Mouse (Mus musculus) fat pad, adult 2 months (tissue): ENCODE data around the gene Itgb1.

ENCODE experiments used
- DNase-seq: peaks from one replicate; pipeline ENCODE4 v3.0.0-alpha.2; 2011; ENCODE audit warnings: low read depth, low spot score; ENCODE audit errors: extremely low read depth

The Itgb1 gene

DNA sequence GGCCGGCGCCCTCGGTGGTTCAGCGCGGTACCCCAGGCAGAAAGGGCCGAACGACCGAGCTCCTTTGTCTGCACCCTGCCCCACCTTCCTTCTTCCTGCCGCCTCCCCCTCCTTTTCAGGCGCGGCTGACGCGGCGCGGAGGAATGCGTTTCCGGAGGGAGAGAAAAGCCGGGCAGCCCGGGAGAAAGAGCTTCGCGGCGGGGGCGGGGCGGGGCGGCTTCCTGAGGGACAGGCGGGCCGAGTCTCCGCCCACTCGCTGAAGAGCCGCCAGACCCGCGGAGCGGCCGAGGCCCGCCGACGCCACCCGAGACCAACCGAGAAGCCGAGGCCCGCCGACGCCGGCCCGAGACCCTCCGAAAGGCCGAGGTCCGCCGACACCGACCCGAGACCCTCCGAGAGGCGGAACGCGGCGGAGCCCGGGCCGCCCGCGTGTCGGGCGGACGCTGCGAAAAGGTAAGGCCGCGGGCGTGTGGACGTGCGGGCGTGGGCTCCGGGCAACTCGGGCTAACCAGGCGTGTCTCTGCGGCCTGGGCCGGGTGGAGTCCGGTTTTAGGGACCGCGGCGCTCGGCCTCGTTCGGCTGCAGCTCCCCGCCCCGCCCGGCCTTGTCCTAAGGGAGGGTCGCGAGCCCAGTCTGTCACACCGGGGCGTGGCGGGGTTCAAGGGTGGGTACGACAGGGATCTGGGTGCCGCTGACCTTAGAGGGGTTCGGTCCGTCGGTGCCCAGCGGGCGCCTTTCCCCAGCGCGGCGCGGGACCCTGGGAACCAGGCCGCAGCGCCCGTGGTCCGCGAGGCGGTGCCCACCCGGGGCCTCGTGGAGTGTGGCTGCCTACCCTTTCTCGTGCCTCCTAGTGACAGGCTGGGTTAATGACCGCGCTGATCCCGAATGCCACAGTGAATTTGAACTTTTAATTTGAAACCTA lies at the start of gene Itgb1:
Gene Itgb1, plus strand, starts transcription at position 148 of the 922 bp plus-strand sequence.
- no peak for DNase-seq

DNA sequence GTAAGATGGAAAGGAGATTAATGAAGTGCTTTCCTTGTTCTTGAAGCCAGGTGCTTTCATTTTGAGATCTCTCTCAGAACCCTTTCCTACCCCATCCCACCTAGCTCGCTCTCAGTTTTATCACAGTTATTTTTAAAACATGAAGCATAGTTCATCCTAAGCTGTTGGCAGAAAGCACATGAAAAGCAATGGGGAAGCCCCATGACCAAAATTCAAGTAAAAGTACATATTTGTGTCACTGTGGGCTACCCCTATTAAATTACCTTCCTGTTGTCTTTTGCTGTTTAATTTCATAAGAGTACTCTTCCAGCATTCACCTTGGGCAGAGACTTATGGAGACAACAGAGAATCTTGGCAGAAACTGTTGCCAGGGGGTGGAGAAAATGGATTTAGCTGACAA lies 42.4 kb upstream of the Itgb1 start:
- no peak for DNase-seq

DNA sequence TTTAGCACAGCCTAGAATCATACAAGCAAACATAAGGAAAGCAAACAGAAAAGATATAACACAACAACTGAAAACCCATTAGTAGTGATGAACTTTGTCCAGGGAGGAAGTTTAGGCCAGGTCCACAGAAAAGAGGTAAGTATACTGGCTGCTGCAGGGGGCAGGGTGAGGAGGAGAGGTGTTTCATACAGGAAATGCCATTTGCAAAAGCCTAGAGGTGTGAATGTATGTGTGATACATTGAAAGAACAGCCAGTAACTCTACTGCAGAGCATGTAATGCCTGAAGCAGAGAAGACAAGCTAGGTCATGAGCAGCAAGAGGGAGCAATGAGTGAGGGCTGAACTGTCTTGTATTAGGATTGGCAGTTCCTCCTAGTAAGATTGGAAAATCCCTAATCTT lies 40.0 kb upstream of the Itgb1 start:
- DNase-seq = no peak

DNA sequence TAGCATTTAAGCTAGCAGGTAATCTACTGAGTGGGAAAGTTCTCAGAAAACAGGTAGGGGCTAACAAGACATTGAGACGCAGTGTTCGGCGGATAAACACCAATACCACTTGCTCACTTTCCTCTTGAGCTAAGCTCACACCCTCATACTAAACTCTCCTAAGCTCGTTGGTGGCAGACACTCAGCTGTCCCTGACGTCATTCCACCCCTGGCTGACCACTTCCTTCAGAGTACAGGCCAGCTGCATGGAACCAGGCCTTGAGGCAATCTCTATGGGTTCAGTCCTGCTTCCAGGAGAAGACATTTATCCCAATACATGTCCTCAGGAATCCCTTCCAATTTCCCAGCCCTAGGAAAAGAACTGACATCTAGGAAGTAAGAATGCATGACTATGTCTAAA lies 39.0 kb upstream of the Itgb1 start:
- DNase-seq = no peak

DNA sequence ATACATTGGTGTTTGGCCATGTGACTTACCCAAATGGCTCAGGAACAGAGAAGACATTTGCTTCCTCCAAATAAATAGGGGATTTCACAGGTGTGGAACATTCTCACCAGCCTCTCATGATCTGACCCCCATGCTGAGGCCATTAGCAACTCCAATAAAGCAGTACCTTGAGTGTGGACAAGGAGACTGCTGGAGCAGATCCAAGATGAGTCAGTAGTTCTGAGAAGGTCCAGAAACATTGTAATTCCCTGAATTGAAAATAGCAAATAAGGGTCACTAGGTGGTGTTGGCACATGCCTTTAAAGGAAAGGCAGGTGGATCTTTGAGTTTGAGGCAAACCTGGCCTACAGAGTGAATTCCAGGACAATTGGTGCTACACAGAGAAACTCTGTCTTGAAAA lies 37.4 kb upstream of the Itgb1 start:
- no peak for DNase-seq

DNA sequence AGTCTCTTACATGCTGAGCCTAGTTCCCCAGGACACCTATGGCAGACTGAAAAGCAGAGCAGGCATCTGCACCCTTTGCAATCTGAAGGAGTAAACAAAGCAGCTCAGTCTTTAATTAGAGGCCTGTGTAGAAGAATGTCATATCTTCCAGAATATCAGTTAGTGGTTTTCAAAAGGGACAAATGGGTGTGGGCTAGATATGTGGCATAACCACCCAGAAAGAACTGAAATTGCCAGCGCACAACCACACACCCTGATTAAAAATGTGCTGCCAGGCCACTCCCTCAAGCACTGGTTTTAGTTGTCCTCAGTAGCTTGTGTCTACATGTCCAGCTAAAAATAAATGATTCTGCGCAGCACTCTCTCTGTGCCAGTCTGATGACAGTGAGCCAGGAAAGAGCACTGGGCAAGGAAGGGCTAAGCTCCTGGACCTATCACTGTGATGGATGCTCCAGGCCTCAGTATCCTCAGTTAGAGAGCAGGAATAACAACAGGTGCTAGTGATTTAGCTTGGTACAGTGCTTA lies 35.1 kb upstream of the Itgb1 start:
- DNase-seq = no peak

DNA sequence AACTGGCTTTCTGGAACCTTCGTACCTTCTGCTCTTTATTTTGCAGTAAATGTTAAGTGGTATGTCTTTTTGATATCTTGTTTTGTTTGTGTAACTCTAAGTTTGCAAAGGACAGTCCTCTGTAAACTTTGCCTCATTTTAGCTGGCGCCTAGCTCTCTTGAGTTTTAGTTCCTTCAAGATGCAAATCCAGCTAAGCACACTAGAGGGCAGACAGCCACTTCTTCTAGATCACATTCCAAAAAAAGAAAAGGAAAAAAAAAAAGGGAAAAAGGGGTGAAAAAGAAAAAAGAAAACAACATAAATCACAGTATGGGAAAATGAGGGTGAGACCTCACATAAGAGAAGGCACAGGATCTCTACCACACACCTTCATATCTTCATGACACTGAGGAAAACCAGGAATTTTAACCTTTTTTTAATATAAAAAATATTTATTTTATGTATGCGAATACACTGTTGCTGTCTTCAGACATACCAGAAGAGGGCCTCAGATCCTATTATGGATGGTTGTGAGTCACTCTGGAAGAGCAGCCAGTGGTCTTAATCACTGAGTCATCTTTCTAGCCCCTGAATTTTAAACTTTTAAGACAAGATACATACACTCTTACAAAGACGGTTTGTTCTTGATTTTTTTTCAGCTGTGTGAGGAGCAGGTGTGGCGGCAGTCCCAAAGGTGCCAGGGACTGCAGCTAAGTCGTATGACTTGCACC lies 32.9 kb upstream of the Itgb1 start:
- no peak for DNase-seq

DNA sequence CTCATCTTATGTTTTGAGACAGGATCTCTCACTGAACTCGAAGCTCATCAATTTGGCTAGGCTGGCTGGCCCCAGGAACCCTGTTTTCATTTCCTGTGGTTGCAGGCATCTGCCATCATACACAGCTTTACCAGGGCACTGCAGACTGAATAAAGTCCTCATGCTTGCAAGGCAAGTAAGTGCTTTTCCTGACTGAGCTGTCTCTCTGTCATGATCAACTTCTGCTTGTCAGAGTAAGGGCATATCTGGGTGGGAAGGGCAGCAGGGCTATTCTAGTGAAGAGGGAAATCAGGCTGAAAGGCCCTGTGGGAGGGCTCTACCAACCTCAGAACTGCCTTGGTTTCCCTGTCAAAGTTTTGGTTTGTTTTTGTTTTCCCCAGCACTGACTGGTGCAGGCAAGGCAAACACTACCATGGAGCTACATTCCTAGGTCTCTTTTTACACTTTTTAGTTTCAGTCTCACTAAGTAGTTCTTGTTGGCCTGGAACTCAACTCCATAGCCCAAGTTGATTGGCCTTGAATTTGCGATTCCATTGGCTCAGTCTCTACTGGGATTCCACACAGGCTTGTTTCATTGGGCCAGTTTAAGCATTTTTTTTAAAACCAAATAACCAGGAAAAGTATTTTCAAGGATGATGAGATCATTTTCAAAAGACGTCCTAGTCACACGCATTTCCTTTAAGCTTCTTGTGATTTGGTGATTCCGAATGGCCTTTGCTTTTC lies 31.7 kb upstream of the Itgb1 start:
- no peak for DNase-seq

DNA sequence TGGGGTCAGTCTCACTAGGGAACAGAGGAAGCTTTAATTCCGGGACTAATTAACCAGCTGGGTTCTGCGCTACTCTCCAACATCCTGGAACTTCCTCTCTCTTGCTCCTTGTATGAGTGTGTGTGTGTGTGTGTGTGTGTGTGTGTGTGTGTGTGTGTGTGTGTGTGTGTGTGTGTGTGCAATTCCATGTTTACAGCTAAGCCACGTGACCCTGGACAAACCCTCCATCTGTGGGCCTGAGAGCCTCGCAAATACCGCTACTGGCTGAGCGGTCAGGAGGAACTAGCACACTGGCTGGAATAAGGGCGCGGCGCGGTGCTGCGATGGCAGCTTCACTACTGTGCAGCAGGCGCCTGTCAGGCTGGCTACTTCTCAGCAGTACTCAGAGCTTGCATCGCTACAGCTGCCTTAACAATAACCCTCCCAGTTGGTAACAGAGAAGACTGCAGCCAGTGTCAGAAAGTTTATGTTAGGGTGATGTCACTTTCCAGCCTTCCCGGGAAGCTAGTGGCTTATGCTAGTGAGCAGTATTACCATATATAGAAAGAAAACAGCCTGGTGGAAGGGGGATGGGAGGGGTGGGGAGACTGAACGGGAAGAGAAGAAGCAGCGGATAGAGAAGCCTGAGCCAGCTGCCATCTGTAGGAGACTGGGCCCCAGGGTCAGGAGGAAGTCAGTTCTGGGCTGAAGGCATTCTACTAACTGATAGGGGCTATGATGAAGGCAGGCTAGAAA lies 30.9 kb upstream of the Itgb1 start:
- DNase-seq = no peak

DNA sequence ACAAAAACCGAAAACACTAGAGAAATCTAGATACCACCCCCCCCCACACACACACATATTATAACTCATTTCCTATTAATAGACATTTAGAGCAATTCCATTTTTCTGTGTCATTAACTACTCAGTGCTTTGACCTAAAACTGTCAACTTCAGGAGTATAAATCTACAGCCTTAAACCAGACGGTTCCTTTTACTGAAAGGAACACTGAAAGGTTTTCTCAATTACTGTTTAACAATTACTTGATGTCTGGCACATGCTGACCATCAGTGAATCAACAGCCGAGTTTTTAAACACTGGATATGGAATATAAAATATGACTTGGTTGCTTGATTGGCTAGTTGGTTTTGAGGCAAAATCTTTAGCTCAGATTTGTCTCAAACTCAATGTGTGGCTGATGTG lies 23.3 kb upstream of the Itgb1 start:
- no peak for DNase-seq

DNA sequence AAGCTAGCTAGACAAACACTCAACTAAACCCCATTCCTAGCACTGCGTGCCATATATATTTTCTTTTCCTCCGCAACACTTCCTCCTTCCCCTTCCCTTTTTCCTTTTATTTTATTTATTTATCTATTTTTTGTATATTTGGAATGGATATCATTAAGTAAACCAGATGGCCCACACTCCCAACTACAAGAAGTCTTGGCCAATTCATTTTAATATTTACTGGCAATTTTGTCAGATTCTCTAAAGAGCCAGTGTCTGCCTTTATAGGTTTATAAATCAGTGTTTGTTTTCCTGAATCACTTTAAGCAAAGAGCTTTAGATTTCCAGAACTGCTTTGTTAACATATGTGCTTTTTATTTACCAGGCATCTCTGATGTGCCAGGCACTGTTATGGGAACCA lies 22.8 kb upstream of the Itgb1 start:
- no peak for DNase-seq

DNA sequence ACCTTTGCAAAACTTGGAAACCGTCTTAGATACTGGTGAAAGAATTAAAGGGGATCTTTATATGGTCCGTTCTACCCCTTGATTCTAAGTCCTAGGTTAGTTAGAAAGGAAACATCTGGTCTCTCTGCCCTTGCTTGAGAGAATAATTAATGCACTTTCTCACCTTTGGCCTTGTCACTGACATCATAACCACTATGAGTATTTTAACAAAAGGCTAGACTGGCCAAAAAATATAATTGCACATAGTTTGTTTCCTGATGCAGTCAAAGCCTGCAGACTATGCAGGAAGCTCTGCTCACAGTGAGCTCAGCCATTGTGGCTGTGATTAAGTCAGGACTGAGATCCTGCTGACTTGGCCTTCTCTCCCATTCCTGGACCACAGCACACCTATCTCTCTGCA lies 22.3 kb upstream of the Itgb1 start:
- DNase-seq = no peak

DNA sequence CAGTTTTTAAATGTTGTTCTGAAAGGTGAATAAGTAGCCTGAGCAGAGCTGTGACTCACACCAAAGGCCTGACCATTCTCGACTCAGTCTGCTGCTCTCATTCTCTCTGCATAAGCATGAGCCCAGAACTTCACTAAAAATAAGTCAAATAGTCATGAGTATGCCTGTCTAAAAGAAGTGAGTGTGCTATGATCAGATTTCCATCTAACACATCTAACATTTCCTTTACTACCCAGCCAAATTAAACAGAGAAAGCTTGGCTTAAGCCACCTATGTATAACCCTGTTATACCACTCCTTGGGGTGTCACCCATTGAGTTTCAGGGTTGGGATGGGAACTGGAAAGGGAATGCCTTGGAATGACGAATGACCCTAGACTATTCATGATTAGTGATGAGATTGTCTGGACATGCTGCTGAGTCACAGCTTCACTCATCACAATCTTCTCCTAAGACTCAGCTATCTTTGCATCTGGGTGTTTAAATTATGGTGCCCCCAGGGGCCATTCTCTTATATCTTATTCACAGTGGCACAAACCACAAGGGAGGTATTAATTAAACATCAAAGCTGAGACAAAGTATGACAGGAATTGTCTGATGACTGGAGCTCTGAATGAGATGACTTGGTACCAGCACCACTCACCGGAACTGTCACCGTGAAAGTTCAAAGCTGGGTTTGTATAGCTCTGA lies 18.7 kb upstream of the Itgb1 start:
- DNase-seq = no peak

DNA sequence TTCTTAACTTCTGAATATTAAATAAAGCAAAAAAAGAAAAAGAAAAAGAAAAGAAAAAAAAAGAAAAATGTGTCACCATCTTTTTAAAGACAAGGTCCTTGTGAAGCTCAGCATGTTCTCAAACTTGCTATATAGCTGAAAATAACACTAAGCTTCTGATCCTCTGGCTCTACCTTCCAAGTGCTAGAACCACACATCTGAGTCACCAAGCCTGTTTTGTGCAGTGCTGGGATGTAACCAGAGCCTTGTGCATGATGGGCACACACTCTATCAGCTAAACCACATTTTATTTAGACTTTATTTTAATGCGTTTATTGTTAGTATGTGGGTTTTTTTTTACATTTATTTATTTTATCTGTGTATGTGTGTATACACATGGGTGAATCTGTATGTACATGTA lies 13.6 kb upstream of the Itgb1 start:
- DNase-seq = no peak

DNA sequence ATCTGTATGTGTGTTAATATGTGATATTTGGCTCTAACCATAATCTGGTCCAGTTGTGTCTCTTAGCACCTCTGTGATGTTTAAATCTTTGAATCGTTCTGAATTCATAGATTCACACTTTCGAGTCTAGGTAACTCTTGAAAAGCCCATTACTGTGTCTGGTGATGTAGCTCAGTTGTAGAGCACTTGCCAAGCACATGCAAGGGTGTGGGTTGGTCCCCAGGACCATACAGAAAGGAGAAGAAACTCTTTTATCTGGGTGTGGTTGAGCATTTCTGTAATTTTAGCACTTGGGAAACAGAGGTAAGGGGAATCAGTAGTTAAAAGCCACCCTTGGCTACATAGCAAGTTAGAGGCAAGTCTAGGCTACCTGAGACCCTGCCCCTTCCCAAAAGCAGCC lies 13.0 kb upstream of the Itgb1 start:
- no peak for DNase-seq

DNA sequence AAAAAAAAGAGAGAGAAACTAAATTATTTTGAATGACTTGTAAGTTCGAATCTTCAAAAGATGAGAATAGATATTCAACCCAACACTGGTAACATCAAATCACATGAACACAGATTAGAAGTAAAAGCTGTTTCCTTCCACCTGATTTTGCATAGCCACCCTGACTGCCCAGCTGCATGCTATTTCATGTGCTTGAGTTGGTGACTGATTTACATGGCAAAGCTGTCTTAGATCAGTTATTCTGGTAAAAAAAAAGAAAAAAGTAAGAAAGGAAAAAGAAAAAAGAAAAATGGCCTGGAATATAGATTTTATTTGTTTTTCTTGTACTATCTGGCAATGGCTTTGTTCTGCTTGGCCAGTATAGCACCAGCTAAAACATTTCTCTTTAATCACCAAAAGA lies 12.5 kb upstream of the Itgb1 start:
- no peak for DNase-seq

DNA sequence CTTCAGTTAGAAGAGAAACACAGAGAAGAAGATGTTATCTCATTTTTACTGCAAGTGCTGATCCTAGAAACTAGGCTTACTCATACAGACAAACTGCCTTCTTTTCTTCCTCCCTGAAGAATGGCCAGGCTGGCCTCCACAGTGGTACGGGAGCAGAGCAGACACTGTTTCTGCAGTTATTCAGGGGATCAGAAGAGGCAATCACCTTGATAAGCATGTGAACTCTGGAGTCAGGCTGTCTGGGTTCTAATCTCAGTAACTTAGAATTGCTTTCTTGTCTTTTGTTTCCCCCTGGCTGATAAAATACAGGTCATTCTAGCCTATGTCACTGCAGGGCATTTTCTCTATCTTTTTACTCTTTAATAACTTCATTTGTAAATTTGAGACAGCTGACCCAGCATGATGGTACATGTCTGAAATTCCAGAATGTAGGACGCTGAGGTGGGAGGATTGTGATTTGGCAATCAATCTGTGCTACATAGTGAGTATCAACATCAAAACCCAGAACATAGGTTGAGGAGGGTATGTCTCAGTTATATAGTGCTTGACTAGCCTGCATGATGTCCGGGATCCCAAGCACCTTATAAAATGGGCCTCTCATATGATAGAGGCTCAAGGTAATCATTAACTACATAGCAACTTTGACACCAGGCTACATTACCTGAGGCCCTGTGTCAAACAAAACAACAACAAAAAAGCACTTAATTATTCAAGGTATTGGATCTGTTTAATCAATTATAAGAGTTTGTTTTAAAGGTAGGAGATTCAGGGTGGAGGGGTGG lies 9.4 kb upstream of the Itgb1 start:
- DNase-seq = no peak

DNA sequence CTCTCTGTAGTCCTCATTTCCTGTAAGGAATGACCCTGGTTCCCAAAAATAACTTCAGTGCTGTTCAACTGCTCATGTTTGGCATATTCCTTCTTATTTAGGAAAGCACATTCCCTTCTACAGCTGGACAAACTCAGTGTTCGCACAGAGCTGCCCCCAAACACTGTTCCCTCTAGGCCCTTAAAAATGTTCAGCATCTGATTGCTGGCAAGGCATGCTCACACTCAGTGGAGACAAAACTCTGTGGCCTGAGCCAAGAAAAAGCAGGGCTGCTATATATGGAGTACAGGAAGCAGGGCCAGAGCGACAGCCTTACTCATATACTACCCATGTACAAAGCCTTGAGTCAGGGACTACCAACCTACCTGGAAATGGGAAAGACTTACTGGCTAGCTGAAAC lies 5.5 kb upstream of the Itgb1 start:
- no peak for DNase-seq

DNA sequence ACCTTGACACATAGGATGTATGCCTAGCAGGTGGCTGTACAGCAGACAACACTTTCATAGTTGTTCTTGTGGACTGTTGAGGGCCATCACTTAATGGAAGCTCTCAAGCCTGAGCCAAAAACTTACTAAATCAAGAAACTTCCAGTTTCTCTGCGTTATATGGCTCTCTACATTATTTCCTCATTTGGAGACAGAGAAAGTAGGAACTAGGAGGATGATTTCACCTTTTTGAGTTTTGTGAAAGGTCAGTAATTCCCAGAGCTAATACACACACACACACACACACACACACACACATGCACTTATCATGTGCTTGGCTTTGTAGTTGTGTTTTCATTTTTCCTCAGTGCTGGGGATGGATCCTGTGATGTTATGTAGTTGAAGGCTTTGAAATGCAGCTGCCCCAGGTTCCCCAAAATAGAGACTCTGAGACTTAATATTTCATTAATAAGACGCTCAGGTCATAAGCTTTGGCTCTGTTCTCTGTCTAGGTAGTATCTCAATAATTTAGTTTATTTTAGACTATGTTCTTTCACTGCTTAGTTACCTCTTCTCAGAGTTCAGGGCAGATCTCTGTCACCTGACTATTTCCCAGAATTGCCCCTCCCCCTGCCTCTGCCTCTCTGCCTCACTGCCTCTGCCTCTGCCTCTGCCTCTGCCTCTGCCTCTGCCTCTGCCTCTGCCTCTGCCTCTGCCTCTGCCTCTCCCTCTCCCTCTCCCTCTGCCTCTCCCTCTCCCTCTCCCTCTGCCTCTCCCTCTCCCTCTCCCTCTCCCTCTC lies 4.7 kb upstream of the Itgb1 start:
- DNase-seq = no peak
